Mouse (Mus musculus) hindbrain, postnatal 0 days (tissue): ENCODE measurements at regions not wholly inside any gene's neighbourhood (a gene's known extent, or its start where the extent isn't known, plus 50 kb on each side); places are given as distances from the start of the nearest gene placed in this dataset.

Experiments
- ATAC-seq: fragments of 200-750 bp; cut with Nextera tagmentation; 2 replicates; pipeline ENCODE4 v1.8.0; 2017; ENCODE audit warnings: mild to moderate bottlenecking, moderate TSS enrichment, moderate library complexity
- DNase-seq: peaks from one replicate; pipeline ENCODE4 v3.0.0-alpha.2; 2015; ENCODE audit warnings: low spot score
- H3K27ac ChIP-seq: fragments of 300-500 bp; sonication (generic); 2 replicates; pipeline ENCODE4 v1.5.1; 2014; ENCODE audit warnings: mild to moderate bottlenecking
- H3K27me3 ChIP-seq: fragments of 300-500 bp; sonication (generic); 2 replicates; pipeline ENCODE4 v1.6.1; 2014; ENCODE audit warnings: low read length, mixed read lengths; ENCODE audit not compliant: insufficient read depth
- H3K36me3 ChIP-seq: fragments of 300-500 bp; sonication (generic); 2 replicates; pipeline ENCODE4 v1.6.1; 2014; ENCODE audit warnings: low read length, mixed read lengths; ENCODE audit not compliant: insufficient read depth
- H3K4me1 ChIP-seq: fragments of 300-500 bp; sonication (generic); 2 replicates; pipeline ENCODE4 v1.6.1; 2014; ENCODE audit warnings: antibody characterized with exemption, low read length, mixed read lengths; ENCODE audit not compliant: insufficient read depth
- H3K4me2 ChIP-seq: fragments of 300-500 bp; sonication (generic); 2 replicates; pipeline ENCODE4 v1.6.1; 2014; ENCODE audit warnings: low read depth, mild to moderate bottlenecking, low read length, moderate library complexity, mixed read lengths
- H3K4me3 ChIP-seq: fragments of 300-500 bp; sonication (generic); 2 replicates; pipeline ENCODE4 v1.5.1; 2014; ENCODE audit warnings: low read length
- H3K9ac ChIP-seq: fragments of 300-500 bp; sonication (generic); replicated peaks from 2 replicates; pipeline ENCODE4 v1.6.1; 2014; ENCODE audit warnings: mild to moderate bottlenecking, low read length, moderate library complexity, mixed read lengths
- H3K9me3 ChIP-seq: fragments of 300-500 bp; sonication (generic); 2 replicates; pipeline ENCODE4 v1.6.1; 2016; ENCODE audit warnings: low read length, mixed read lengths
- CTCF ChIP-seq: IDR thresholded peaks from 2 replicates; pipeline ENCODE4 v1.5.1; 2016; ENCODE audit warnings: antibody characterized with exemption, control low read depth, low read depth
- WGBS: fragments of 180-500 bp; shearing (Covaris S2); extraction: QIAGEN DNeasy Blood & Tissue Kit; methylation state at CpG from one replicate; pipeline ENCODE4 v1.1.7; 2014; 5-methylcytosine and 5-hydroxymethylcytosine counted together

GRCm38 (mm10) chr3:52881981-52882380, 135.1 kb downstream of the Cog6 start:
- Histone ChIP-seq H3K9me3 (no peaks in the 10 kb centered on the region), H3K27ac (no peak overlapping the region), H3K36me3 (no peaks in the 10 kb centered on the region), H3K4me1 (no peaks in the 10 kb centered on the region), H3K4me3 (no peak overlapping the region), H3K9ac (no peak overlapping the region), H3K27me3 (no peaks in the 10 kb centered on the region), H3K4me2 (no peak overlapping the region)
- DNase-seq, result no peak
- no peak for TF ChIP-seq CTCF
- no peak for ATAC-seq
- 81% methylated on average over 3 of the region's 3 CpGs for WGBS

DNA sequence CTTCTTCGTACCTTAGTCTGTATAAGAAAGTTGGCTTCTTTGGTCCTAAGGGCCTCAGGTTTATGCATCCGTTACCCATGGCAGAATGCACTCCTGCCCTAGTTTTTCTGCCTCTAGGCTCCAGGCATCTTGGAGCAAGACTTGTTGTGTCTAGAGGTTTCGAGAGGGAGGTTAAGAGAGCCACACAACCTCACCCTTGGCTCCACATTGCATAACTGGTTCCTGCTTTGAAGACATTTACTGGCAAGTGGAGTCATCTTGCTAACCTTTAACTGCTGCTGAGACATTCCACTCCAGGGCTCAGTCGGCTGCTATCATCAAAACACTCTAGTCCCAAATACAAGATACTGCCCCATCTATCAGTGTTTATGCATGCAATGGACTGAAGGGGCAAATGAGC, 135.9 kb downstream of the Cog6 start:
- DNase-seq (no peak), ATAC-seq (no peak)
- Histone ChIP-seq H3K27ac (no peak overlapping the region), H3K4me3 (no peak overlapping the region), H3K9me3 (no peaks in the 10 kb centered on the region), H3K36me3 (no peaks in the 10 kb centered on the region), H3K4me2 (no peak overlapping the region), H3K4me1 (no peaks in the 10 kb centered on the region), H3K27me3 (no peaks in the 10 kb centered on the region), H3K9ac (no peak overlapping the region)
- 87% methylated on average over 4 of the region's 4 CpGs for WGBS
- no peak for TF ChIP-seq CTCF

- DNase-seq (peak; percentile 36), ATAC-seq (no peak)
- no peak overlapping the region for H3K9ac ChIP-seq
- 58% methylated on average over 10 of the region's 10 CpGs for WGBS
- no peak overlapping the region for H3K27ac ChIP-seq
- H3K9me3 ChIP-seq, result no peaks in the 10 kb centered on the region
- TF ChIP-seq CTCF, result no peak
- H3K36me3 ChIP-seq, result no peaks in the 10 kb centered on the region
- H3K4me1 ChIP-seq, result no peaks in the 10 kb centered on the region
- no peaks in the 10 kb centered on the region for H3K27me3 ChIP-seq
- H3K4me2 ChIP-seq, result peak overlapping the region; percentile 44
- H3K4me3 ChIP-seq, result no peak overlapping the region; the same call in 1 of the 2 replicates
These were observed 137.3 kb downstream of the Cog6 start for GRCm38 (mm10) chr3:52879700-52880099.

DNA sequence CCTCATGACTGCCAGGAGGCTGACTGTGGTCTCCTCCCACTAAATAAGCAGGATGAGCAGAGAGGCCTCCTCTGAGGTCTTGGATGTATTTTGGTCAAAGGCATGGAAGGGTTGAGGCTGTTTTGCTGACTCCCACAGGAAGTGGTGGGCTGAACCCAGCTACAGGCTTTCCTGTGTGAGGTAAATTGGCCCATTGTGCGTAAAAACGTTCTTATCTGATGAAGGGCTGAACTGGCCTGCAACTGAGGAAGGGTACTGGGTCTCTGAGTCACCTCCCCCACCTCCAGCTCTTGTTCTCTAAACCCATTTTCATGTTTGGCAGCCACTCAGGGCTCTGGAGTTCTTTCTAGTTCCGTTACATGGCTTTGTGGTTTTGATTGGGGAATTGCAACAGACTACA, 138.7 kb downstream of the Cog6 start:
- no peak for DNase-seq
- no peaks in the 10 kb centered on the region for H3K9me3 ChIP-seq

DNA sequence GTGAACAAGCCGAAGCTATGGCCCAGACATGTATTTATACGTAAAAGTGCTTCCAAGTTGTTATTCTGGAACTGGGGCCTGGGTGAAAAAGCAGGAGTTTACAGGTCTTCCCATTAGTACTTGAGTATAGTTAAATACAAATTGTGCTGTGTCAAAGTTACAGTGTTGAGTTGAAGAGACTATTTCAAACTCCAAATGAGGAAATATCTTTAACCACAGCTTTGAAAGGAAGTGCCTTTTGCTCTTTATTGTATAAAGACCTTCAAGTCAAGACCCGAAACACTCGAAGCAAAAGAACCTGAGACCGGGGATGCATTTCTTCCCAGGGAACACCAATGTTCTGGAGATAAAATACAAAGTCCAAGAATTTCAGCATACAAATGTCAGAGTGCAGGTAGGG, 144.8 kb downstream of the Cog6 start:
- H3K4me1 ChIP-seq, result no peaks in the 10 kb centered on the region
- no peaks in the 10 kb centered on the region for H3K36me3 ChIP-seq
- ATAC-seq, result no peak
- no peak overlapping the region for H3K4me3 ChIP-seq
- WGBS, result 89% methylated on average over 5 of the region's 5 CpGs
- no peak for DNase-seq
- no peaks in the 10 kb centered on the region for H3K9me3 ChIP-seq
- H3K27ac ChIP-seq, result no peak overlapping the region
- H3K9ac ChIP-seq, result no peak overlapping the region
- no peaks in the 10 kb centered on the region for H3K27me3 ChIP-seq
- no peak for TF ChIP-seq CTCF
- no peak overlapping the region for H3K4me2 ChIP-seq

More for the DNA sequence above, 138.7 kb downstream of the Cog6 start:
- no peaks in the 10 kb centered on the region for H3K4me1 ChIP-seq
- no peak overlapping the region for H3K4me2 ChIP-seq
- 70% methylated on average over 3 of the region's 3 CpGs for WGBS
- ATAC-seq, result no peak
- H3K36me3 ChIP-seq, result no peaks in the 10 kb centered on the region
- H3K4me3 ChIP-seq, result no peak overlapping the region
- H3K9ac ChIP-seq, result no peak overlapping the region
- no peak overlapping the region for H3K27ac ChIP-seq
- TF ChIP-seq CTCF, result no peak
- H3K27me3 ChIP-seq, result no peaks in the 10 kb centered on the region

- WGBS, result 88% methylated on average over 8 of the region's 8 CpGs
- Histone ChIP-seq H3K4me2 (no peak overlapping the region), H3K9me3 (no peaks in the 10 kb centered on the region), H3K4me3 (no peak overlapping the region), H3K9ac (no peak overlapping the region), H3K27me3 (no peaks in the 10 kb centered on the region), H3K4me1 (no peaks in the 10 kb centered on the region), H3K27ac (no peak overlapping the region), H3K36me3 (no peaks in the 10 kb centered on the region)
- no peak for ATAC-seq
- no peak for TF ChIP-seq CTCF
- DNase-seq, result no peak
These were observed 153.7 kb downstream of the Cog6 start for GRCm38 (mm10) chr3:52863146-52863849.

GRCm38 (mm10) chr3:52862026-52862425, 155.0 kb downstream of the Cog6 start:
- no peak overlapping the region for H3K4me3 ChIP-seq
- no peaks in the 10 kb centered on the region for H3K36me3 ChIP-seq
- H3K4me2 ChIP-seq, result no peak overlapping the region
- no peak for TF ChIP-seq CTCF
- H3K9me3 ChIP-seq, result no peaks in the 10 kb centered on the region
- WGBS, result 85% methylated on average over 4 of the region's 4 CpGs
- no peak for ATAC-seq
- H3K27me3 ChIP-seq, result no peaks in the 10 kb centered on the region
- no peak for DNase-seq
- H3K4me1 ChIP-seq, result no peaks in the 10 kb centered on the region
- no peak overlapping the region for H3K27ac ChIP-seq
- H3K9ac ChIP-seq, result no peak overlapping the region
